15 mouse cellular contexts compared by ENCODE assay signal in genomic region chr10:110941968-110942367, GRCm38 (mm10).
"Had no signal": no experiment of that assay in that cellular context is flagged by ENCODE, and none has a peak within 500 bp of the region (broad histone marks: within the 10 kb centered on the region; RNA-seq: fewer than 3 reads in every experiment).

No protein-coding gene starts in this region.

- H3K9me3 ChIP-seq: midbrain, embryonic 10.5 days; midbrain, embryonic 12.5 days; neural tube, embryonic 12.5 days; stomach, embryonic 15.5 days had no signal

- ATAC-seq: midbrain, embryonic 16.5 days had no signal

- H3K4me3 ChIP-seq: midbrain, embryonic 10.5 days; midbrain, embryonic 12.5 days; neural tube, embryonic 12.5 days; stomach, embryonic 15.5 days had no signal

- H3K27ac ChIP-seq: midbrain, embryonic 10.5 days; midbrain, embryonic 12.5 days; neural tube, embryonic 12.5 days; stomach, embryonic 15.5 days; stomach, postnatal 0 days had no signal

- H3K27me3 ChIP-seq: midbrain, embryonic 12.5 days; neural tube, embryonic 12.5 days; stomach, embryonic 15.5 days had no signal

- H3K4me2 ChIP-seq: lung, embryonic 14.5 days; midbrain, embryonic 12.5 days; neural tube, embryonic 12.5 days; stomach, embryonic 15.5 days had no signal

- H3K4me1 ChIP-seq: midbrain, embryonic 10.5 days; midbrain, embryonic 12.5 days; neural tube, embryonic 12.5 days; stomach, embryonic 15.5 days had no signal

- DNase-seq: lung, adult 18-20 months; lung, embryonic 14.5 days; lung, postnatal 10 days; lung, postnatal 4 days; midbrain, embryonic 14.5 days; right cerebral cortex, postnatal 14 days; thymus, adult 2 months; thymus, postnatal 25 days; thymus, postnatal 4 days had no signal

- H3K9ac ChIP-seq: lung, embryonic 14.5 days; midbrain, embryonic 12.5 days; neural tube, embryonic 12.5 days; stomach, embryonic 15.5 days had no signal
